Mouse (Mus musculus) neural tube, embryonic 13.5 days (tissue): ENCODE data around the gene Cobl. TPM values are rescaled to one million over a fixed set of nuclear protein-coding genes. Genes with fewer than 3 reads are reported as not detected.
A peak's percentile ranks its signal among the peaks of the same experiment; 100 is the strongest.

Experiments used
- ATAC-seq: fragments of 200-750 bp; cut with Nextera tagmentation; 2 replicates; pipeline ENCODE4 v1.8.0; 2017; ENCODE audit warnings: low read depth, mild to moderate bottlenecking, moderate TSS enrichment, moderate library complexity
- H3K27ac ChIP-seq: fragments of 300-500 bp; sonication (generic); replicated peaks from 2 replicates; pipeline ENCODE4 v1.5.1; 2015; ENCODE audit warnings: moderate library complexity, mild to moderate bottlenecking, inconsistent platforms
- H3K27me3 ChIP-seq: fragments of 300-500 bp; sonication (generic); 2 replicates; pipeline ENCODE4 v1.6.1; 2015; ENCODE audit warnings: mild to moderate bottlenecking, inconsistent platforms
- H3K36me3 ChIP-seq: fragments of 300-500 bp; sonication (generic); 2 replicates; pipeline ENCODE4 v1.6.1; 2015; ENCODE audit warnings: mild to moderate bottlenecking, inconsistent platforms
- H3K4me1 ChIP-seq: fragments of 300-500 bp; sonication (generic); replicated peaks from 2 replicates; pipeline ENCODE4 v1.6.1; 2015; ENCODE audit warnings: inconsistent platforms
- H3K4me2 ChIP-seq: fragments of 300-500 bp; sonication (generic); 2 replicates; pipeline ENCODE4 v1.6.1; 2015; ENCODE audit warnings: inconsistent platforms, mild to moderate bottlenecking, moderate library complexity
- H3K4me3 ChIP-seq: fragments of 300-500 bp; sonication (generic); 2 replicates; pipeline ENCODE4 v1.5.1; 2015; ENCODE audit warnings: mild to moderate bottlenecking, inconsistent platforms
- H3K9ac ChIP-seq: fragments of 300-500 bp; sonication (generic); 2 replicates; pipeline ENCODE4 v1.6.1; 2015; ENCODE audit warnings: moderate library complexity, mild to moderate bottlenecking, inconsistent platforms
- H3K9me3 ChIP-seq: fragments of 300-500 bp; sonication (generic); 2 replicates; pipeline ENCODE4 v1.6.1; 2016; ENCODE audit warnings: inconsistent platforms
- WGBS: fragments of 180-500 bp; shearing (Covaris S2); methylation state at CpG from one replicate; pipeline ENCODE4 v1.1.7; 2015; 5-methylcytosine and 5-hydroxymethylcytosine counted together
- polyA plus RNA-seq: library from polyadenylated mRNA; unstranded; fragments of >200 nt; fragmentation: Nextera tagmentation; extraction: Ambion mirVana; gene quantifications from 2 replicates; pipeline ENCODE4 v1.2.1, GENCODE M21; 2015

Cobl gene
- polyA plus RNA-seq, 1 experiment from 2014 or later, result 8.7 TPM

DNA sequence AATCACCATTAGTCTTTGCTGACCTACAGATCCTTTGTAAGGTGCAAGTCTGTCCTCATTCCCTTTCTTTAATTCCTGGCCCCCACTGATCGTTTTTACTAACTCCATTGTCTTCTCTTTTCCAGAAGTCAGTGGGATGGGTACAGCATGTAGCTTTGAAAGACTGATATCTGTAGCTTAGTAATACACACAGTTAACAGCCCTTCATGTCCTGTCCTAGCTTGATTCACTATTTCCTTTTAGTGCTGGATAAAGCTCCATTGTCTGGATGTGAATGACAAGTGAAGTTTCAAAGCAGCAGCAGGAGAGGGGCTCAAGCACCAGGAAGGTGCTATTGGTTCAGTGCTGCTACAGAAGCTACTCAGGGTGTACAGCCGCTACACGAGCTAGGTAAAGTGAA, 28.9 kb downstream of the Cobl start:
- Histone ChIP-seq H3K27ac (no peak overlapping the region), H3K4me2 (no peak overlapping the region), H3K9me3 (no peaks in the 10 kb centered on the region), H3K4me1 (peaks cover 15% of the 10 kb centered on the region), H3K9ac (no peak overlapping the region), H3K4me3 (no peak overlapping the region), H3K27me3 (no peaks in the 10 kb centered on the region), H3K36me3 (no peaks in the 10 kb centered on the region)
- ATAC-seq, result no peak
- WGBS, result 16% methylated on average over 3 of the region's 3 CpGs

DNA sequence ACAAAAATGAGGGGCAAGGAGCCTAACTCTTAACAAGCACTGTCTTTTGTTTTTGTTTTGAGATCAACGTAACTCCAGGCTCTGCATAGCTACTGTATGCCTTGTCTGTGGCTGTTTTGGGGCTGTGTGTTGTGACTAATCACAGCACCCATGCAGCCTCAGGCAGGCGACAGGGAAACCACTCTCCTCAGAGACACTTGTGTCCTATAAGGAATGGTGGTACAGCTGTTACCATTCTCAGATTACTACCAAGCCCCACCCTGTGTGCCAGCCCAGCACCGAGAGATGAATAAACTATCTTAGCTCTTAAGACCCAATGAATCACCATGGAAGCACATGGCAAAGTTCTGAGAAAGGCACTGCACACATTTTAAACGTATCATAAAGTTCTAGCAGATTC, 29.7 kb downstream of the Cobl start:
- Histone ChIP-seq H3K36me3 (no peaks in the 10 kb centered on the region), H3K9ac (no peak overlapping the region), H3K4me3 (no peak overlapping the region), H3K4me1 (peaks cover 21% of the 10 kb centered on the region), H3K27ac (0 out of 2 replicates have a peak overlapping the region, but pooled peaks have one; percentile 42), H3K9me3 (no peaks in the 10 kb centered on the region), H3K27me3 (no peaks in the 10 kb centered on the region), H3K4me2 (no peak overlapping the region)
- peak; percentile 75 for ATAC-seq
- WGBS, result 37% methylated on average over 4 of the region's 4 CpGs

DNA sequence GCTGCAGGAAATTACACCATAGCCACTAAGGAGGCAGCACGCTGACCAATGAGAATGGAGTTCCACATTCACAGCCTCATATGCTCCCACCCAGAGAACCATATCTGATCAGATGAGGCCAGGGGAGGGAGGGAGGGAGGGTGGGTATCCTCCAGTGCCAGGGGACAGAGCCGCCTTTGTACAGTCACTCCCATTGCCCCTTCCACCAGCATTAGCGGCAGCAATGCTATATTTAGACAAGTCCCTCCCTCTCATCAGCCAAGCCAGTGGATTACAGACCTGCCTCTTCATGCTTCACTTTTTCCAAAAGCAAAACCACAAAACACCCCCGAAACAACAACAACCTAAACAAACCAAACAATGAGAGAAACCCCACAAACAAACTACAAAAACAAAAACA, 30.2 kb downstream of the Cobl start:
- H3K9ac ChIP-seq, result no peak overlapping the region
- H3K36me3 ChIP-seq, result no peaks in the 10 kb centered on the region
- H3K27ac ChIP-seq, result 0 out of 2 replicates have a peak overlapping the region, but pooled peaks have one; percentile 42
- peak; percentile 71 for ATAC-seq
- 55% methylated on average over 4 of the region's 4 CpGs for WGBS
- no peak overlapping the region for H3K4me2 ChIP-seq
- H3K9me3 ChIP-seq, result no peaks in the 10 kb centered on the region
- H3K4me3 ChIP-seq, result no peak overlapping the region
- H3K4me1 ChIP-seq, result peaks cover 25% of the 10 kb centered on the region
- H3K27me3 ChIP-seq, result no peaks in the 10 kb centered on the region

DNA sequence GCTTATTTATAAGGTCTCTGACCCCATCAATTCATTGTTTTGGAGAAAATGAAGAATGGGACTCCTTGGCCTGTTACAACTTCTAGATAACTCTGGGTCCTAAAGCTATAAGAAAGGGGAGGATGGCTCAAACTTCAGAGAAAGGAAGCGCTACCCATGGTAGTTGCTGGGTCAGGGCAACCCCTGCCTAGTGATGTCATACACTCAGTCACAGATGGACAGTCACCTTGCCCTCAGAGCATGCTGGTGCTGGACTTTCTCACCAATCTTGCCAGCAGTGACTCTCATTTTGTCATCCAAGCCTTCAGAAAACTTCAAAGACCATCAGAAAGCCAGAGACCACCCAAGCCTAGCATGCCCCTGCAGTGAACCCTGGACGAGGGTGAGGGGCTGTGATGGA, 32.8 kb downstream of the Cobl start:
- WGBS, result 86% methylated on average over 2 of the region's 2 CpGs
- no peak overlapping the region for H3K4me3 ChIP-seq
- H3K4me1 ChIP-seq, result peaks cover 26% of the 10 kb centered on the region
- no peak overlapping the region for H3K27ac ChIP-seq
- ATAC-seq, result no peak
- no peaks in the 10 kb centered on the region for H3K36me3 ChIP-seq
- H3K9me3 ChIP-seq, result no peaks in the 10 kb centered on the region
- H3K27me3 ChIP-seq, result no peaks in the 10 kb centered on the region
- H3K9ac ChIP-seq, result no peak overlapping the region
- no peak overlapping the region for H3K4me2 ChIP-seq

DNA sequence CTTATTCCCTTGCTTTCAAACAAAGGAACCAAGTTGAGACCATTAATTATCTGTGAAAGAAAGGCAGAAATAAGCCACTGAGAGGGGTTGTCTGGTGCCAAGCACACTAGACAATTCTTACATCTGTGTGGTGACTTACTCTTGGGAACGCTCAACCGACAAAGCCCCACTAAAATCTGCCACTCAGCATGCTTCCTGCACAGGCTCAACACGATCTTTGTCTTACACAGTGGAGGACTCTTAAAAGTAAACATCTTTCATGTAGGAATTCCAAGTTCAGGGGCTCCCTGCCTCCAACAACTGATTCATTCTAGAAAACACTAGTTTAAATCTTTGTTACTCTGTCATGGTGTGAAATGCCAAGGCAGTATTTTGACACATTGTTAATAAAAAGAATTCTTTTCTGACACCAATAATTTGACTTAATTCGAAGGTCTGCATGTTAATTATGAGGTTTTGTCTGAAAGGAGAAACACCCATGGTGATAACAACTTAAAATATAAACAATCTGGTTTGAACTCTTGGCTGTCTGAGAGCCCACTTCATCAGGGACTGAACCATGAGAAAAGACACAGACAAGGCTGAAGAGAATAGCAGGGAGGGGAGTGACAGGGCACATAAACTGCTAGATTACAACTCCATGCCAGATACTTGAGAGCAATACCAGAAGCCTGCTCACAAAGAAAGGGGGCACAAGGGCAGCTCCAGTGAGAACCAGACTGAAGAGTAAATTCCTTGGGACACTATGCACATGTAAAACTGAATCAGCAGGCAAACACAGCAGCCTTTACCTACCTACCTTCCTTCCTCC, 34.3 kb downstream of the Cobl start:
- Histone ChIP-seq H3K4me1 (peaks cover 19% of the 10 kb centered on the region), H3K4me2 (no peak overlapping the region), H3K27ac (peak overlapping the region; percentile 34; the same call in 1 of the 2 replicates), H3K9me3 (no peaks in the 10 kb centered on the region), H3K4me3 (no peak overlapping the region), H3K36me3 (no peaks in the 10 kb centered on the region), H3K27me3 (no peaks in the 10 kb centered on the region), H3K9ac (no peak overlapping the region)
- WGBS, result 10% methylated on average over 4 of the region's 4 CpGs
- ATAC-seq, result peak; percentile 76; the same call in 1 of the 2 replicates

DNA sequence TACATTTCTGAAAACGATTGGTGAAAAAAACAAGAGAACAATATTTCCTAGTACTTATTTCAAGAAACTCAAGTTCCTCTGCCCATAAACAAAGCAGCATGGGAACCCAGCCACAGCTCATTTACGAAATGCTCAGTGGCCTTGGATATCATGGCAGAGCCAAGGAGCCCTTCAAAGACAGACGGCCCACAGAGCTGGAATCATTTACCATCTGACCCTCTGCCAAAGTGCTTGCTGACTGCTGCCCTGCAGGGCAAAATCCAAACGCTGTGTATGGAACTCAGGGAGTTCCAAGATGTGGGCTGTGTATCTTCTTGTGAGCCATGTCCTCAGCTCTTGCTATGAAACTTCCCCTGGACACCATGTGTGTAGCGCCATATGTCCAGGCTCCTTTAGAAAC, 38.0 kb downstream of the Cobl start:
- Histone ChIP-seq H3K4me2 (no peak overlapping the region), H3K27me3 (no peaks in the 10 kb centered on the region), H3K9ac (no peak overlapping the region), H3K4me1 (peaks cover 11% of the 10 kb centered on the region), H3K4me3 (no peak overlapping the region), H3K27ac (no peak overlapping the region), H3K36me3 (no peaks in the 10 kb centered on the region), H3K9me3 (no peaks in the 10 kb centered on the region)
- 78% methylated on average over 5 of the region's 5 CpGs for WGBS
- ATAC-seq, result no peak

DNA sequence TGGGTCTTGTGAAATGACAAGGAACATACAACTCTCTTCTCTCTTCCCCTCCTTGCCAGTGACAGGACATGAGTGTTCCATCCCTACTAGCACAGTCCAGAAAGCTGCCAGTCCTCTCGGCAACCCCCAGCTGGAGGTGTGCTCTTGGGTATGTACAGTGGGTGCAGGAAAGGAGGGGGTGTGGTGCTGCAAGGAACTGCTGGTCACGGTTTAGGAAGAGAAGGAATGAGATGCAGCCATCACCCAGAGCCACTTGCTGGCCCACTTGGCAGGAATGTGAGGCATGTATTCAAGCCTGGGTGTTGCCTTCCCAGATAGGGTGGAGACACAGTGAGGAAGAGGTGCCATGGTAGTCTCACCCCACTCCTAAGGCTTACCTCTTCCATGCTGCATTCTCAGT, 40.6 kb downstream of the Cobl start:
- Histone ChIP-seq H3K27ac (no peak overlapping the region), H3K36me3 (no peaks in the 10 kb centered on the region), H3K4me3 (no peak overlapping the region), H3K4me1 (no peaks in the 10 kb centered on the region), H3K27me3 (no peaks in the 10 kb centered on the region), H3K9me3 (no peaks in the 10 kb centered on the region), H3K9ac (no peak overlapping the region), H3K4me2 (no peak overlapping the region)
- no peak for ATAC-seq
- 81% methylated on average over 2 of the region's 2 CpGs for WGBS

DNA sequence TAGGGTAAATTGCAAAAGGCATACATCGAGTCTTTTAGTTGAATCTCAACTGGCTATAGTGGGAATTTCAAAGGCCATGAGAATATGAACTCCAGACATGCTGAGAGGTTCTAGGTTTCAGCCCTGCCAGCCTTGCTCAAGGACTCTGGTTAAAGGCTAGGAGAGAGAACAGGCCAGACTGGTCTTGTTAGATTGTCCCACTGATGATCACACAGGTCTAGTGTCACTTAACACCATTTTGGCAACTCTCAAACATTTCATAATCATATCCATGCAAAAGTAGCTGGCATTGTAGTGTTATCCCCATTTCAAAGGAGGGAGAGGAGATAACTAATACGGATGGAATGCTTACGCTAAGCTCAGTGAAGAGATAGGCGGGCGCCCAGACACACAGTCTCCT, 43.6 kb downstream of the Cobl start:
- no peaks in the 10 kb centered on the region for H3K36me3 ChIP-seq
- no peak overlapping the region for H3K9ac ChIP-seq
- no peak overlapping the region for H3K4me3 ChIP-seq
- no peaks in the 10 kb centered on the region for H3K9me3 ChIP-seq
- no peaks in the 10 kb centered on the region for H3K27me3 ChIP-seq
- H3K4me2 ChIP-seq, result no peak overlapping the region
- 97% methylated on average over 5 of the region's 5 CpGs for WGBS
- H3K27ac ChIP-seq, result no peak overlapping the region
- H3K4me1 ChIP-seq, result peaks cover 5% of the 10 kb centered on the region; the same call in 1 of the 2 replicates
- ATAC-seq, result no peak

DNA sequence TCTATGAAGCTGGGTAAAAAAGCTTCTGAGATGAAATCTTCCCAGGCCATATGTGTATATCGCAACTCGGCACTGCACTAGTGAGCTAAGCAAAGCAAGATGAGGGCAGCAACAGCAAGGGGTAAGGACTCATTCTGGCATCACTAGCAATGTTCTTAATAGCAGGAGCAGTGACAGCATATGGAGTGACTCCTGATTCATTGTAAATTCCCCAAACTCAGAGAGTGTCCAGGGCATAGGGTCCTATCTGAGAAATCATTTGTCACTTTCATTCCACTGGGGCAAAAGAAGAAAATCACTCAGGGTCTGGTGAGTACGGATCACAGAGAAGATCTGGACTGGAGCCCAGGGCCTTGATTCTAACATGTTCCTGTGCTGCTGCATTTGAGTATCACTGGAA, 44.6 kb downstream of the Cobl start:
- H3K27ac ChIP-seq, result no peak overlapping the region
- H3K36me3 ChIP-seq, result no peaks in the 10 kb centered on the region
- H3K27me3 ChIP-seq, result no peaks in the 10 kb centered on the region
- peaks cover 10% of the 10 kb centered on the region; the same call in 1 of the 2 replicates for H3K4me1 ChIP-seq
- no peaks in the 10 kb centered on the region for H3K9me3 ChIP-seq
- no peak overlapping the region for H3K9ac ChIP-seq
- no peak overlapping the region for H3K4me3 ChIP-seq
- no peak for ATAC-seq
- H3K4me2 ChIP-seq, result no peak overlapping the region
- WGBS, result 91% methylated on average over 3 of the region's 3 CpGs

DNA sequence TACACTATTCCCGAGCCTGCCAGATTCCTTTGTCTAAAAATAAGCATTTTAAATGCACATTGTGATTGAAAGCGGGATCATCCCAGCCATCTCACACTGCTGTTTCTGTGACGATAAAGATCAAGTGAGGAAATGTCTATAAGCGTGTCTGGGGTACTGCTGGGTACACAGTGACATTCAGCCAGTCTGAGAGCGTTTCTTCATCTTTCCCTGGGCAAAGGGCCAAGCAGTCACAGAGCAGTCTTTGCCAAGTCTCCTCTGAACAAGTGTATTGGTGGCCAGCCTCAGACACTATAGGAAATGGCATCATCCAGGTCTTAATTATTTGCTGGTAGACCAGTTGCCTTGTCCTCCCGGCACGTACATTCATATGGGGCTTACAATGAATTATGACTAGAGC, 47.9 kb downstream of the Cobl start:
- H3K4me3 ChIP-seq, result no peak overlapping the region
- no peak overlapping the region for H3K9ac ChIP-seq
- 62% methylated on average over 7 of the region's 7 CpGs for WGBS
- no peak overlapping the region for H3K4me2 ChIP-seq
- H3K36me3 ChIP-seq, result no peaks in the 10 kb centered on the region
- no peak overlapping the region for H3K27ac ChIP-seq
- H3K27me3 ChIP-seq, result no peaks in the 10 kb centered on the region
- H3K9me3 ChIP-seq, result no peaks in the 10 kb centered on the region
- H3K4me1 ChIP-seq, result peaks cover 11% of the 10 kb centered on the region; the same call in 1 of the 2 replicates
- no peak for ATAC-seq

DNA sequence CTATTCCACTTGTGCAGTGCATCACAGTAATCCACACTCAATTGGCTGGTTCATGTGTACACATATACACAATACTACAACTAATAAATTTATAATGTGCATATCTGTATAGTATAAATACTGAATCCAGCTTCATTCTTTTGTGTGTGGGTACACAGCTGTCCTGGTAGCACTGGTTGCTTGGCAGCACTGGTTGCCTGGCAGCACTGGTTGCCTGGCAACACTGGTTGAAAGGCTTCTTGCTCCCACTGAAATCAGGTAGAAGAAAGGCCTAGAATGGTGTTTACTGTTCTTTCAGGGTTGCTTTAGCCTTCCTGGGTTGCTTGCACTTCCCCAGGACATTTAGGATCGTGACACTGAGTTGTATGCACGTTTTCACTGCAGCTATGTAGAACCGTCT, 49.4 kb downstream of the Cobl start:
- ATAC-seq, result peak; percentile 92
- Histone ChIP-seq H3K27me3 (no peaks in the 10 kb centered on the region), H3K9me3 (no peaks in the 10 kb centered on the region), H3K9ac (no peak overlapping the region), H3K27ac (peak overlapping the region; percentile 71), H3K4me2 (no peak overlapping the region), H3K4me3 (no peak overlapping the region), H3K36me3 (no peaks in the 10 kb centered on the region), H3K4me1 (peaks cover 11% of the 10 kb centered on the region; the same call in 1 of the 2 replicates)
- WGBS, result 24% methylated on average over 3 of the region's 3 CpGs

DNA sequence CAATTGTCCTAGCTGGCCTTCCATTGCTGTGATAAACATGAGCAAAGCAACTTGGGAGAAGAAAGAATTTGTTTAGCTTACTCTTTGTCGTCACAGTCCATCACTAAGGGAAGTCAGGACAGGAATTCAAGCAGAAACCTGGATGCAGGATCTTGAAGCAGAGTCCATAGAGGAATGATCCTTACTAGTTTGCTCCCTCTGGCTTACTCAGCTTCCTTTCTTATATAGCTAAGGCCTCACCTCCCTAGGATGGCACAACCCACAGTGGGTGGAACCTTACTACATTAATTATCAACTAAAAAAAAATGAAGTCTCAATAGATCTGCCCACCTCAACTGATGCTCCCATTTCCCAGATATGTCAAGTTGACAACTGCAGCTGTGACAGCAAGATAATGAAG, 52.8 kb downstream of the Cobl start:
- WGBS, result 89% methylated on average over 1 of the region's 1 CpGs
- H3K4me1 ChIP-seq, result peaks cover 8% of the 10 kb centered on the region; the same call in 1 of the 2 replicates
- ATAC-seq, result no peak
- no peak overlapping the region for H3K4me2 ChIP-seq
- no peak overlapping the region for H3K9ac ChIP-seq
- no peak overlapping the region for H3K27ac ChIP-seq
- no peaks in the 10 kb centered on the region for H3K9me3 ChIP-seq
- no peak overlapping the region for H3K4me3 ChIP-seq
- no peaks in the 10 kb centered on the region for H3K36me3 ChIP-seq
- no peaks in the 10 kb centered on the region for H3K27me3 ChIP-seq
